Mouse (Mus musculus) cerebellum, adult 18-20 months (tissue): ENCODE measurements around the gene Gm49393.
"Not testable (repeated sequence)": the region's sequence is repeated elsewhere in the genome, so short reads cannot be mapped to it uniquely, and the experiment has no call there.

ENCODE experiments used
- DNase-seq, 2 experiments: peaks; one replicate each; pipeline ENCODE4 v3.0.0; 2021

Gm49393 gene

GRCm38 (mm10) chr13:60935490-60935889 is at the start of gene Gm49393:
TSS of gene Gm49393 (minus strand) at chr13:60935590.
- not testable (repeated sequence) for DNase-seq

- DNase-seq = not testable (repeated sequence)
These were observed 36.9 kb upstream of the Gm49393 start for GRCm38 (mm10) chr13:60972319-60972718.

- DNase-seq = not testable (repeated sequence)
These were observed 28.6 kb upstream of the Gm49393 start for GRCm38 (mm10) chr13:60963985-60964384.

- no peak for DNase-seq
These were observed 26.3 kb upstream of the Gm49393 start for GRCm38 (mm10) chr13:60961706-60962105.

- DNase-seq = not testable (repeated sequence)
These were observed 6.5 kb upstream of the Gm49393 start, which contains the start of gene Tpbpa for GRCm38 (mm10) chr13:60941884-60942283. TSS of gene Tpbpa (minus strand) at chr13:60941984.

GRCm38 (mm10) chr13:60936500-60936901 is 1.1 kb upstream of the Gm49393 start, which contains the start of the genes Gm49391 and Ctla2a:
TSS of gene Gm49391 (minus strand) at chr13:60936571.
TSS of gene Ctla2a (minus strand) at chr13:60936625.
- DNase-seq = no peak

GRCm38 (mm10) chr13:60904780-60905179 is 30.6 kb downstream of the Gm49393 start, which contains the start of gene Tpbpb:
TSS of gene Tpbpb (minus strand) at chr13:60904880.
- DNase-seq = not testable (repeated sequence)

- DNase-seq = no peak
These were observed 38.1 kb downstream of the Gm49393 start, which contains the start of gene Ctla2b for GRCm38 (mm10) chr13:60897328-60897727. TSS of gene Ctla2b (minus strand) at chr13:60897447.

- DNase-seq = not testable (repeated sequence)
These were observed 38.6 kb downstream of the Gm49393 start, which contains the start of gene Gm49392 for GRCm38 (mm10) chr13:60896794-60897193. TSS of gene Gm49392 (minus strand) at chr13:60896894.

GRCm38 (mm10) chr13:60895406-60896160 is 39.8 kb downstream of the Gm49393 start:
- no peak for DNase-seq

- DNase-seq = no peak
These were observed 43.1 kb downstream of the Gm49393 start for GRCm38 (mm10) chr13:60892301-60892700.

GRCm38 (mm10) chr13:60864281-60864680 is 71.1 kb downstream of the Gm49393 start, which contains the start of gene 4930486L24Rik:
TSS of gene 4930486L24Rik (minus strand) at chr13:60864475.
- no peak for DNase-seq

GRCm38 (mm10) chr13:60848241-60849120 is 86.9 kb downstream of the Gm49393 start:
- no peak for DNase-seq

- no peak for DNase-seq
These were observed 92.2 kb downstream of the Gm49393 start for GRCm38 (mm10) chr13:60843153-60843552.

- no peak for DNase-seq
These were observed 92.7 kb downstream of the Gm49393 start for GRCm38 (mm10) chr13:60842703-60843102.

- no peak for DNase-seq
These were observed 96.0 kb downstream of the Gm49393 start for GRCm38 (mm10) chr13:60839353-60839902.

GRCm38 (mm10) chr13:60826052-60826451 is 109.3 kb downstream of the Gm49393 start:
- no peak for DNase-seq

GRCm38 (mm10) chr13:60820486-60821175 is 114.8 kb downstream of the Gm49393 start:
- DNase-seq = no peak

GRCm38 (mm10) chr13:60819469-60819868 is 115.9 kb downstream of the Gm49393 start:
- DNase-seq = no peak

GRCm38 (mm10) chr13:60813722-60814121 is 121.7 kb downstream of the Gm49393 start:
- DNase-seq = no peak

GRCm38 (mm10) chr13:60812768-60813167 is 122.6 kb downstream of the Gm49393 start:
- DNase-seq = no peak

- DNase-seq = no peak
These were observed 125.7 kb downstream of the Gm49393 start for GRCm38 (mm10) chr13:60809690-60810089.
